Comparison of ENCODE assay signal across 15 mouse cellular contexts in genomic region chr16:70213861-70214597, GRCm38 (mm10).
"Had no signal": no experiment of that assay in that cellular context is flagged by ENCODE, and none has a peak within 500 bp of the region (broad histone marks: within the 10 kb centered on the region; RNA-seq: fewer than 3 reads in every experiment).

No protein-coding gene starts in this region.

- H3K4me3 ChIP-seq: hindbrain, embryonic 13.5 days; limb, embryonic 15.5 days; midbrain, embryonic 10.5 days; myocyte; neural tube, embryonic 15.5 days had no signal

- H3K27ac ChIP-seq: hindbrain, embryonic 13.5 days; hindbrain, postnatal 0 days; limb, embryonic 15.5 days; liver, embryonic 14.5 days; midbrain, embryonic 10.5 days; neural tube, embryonic 15.5 days had no signal

- DNase-seq: kidney, adult 11 months; layer of hippocampus, adult 9-11 months; layer of hippocampus, postnatal 36 days; lung, adult 18-20 months; lung, postnatal 36 days; midbrain, embryonic 14.5 days; retina, postnatal 1 day; right cerebral cortex, postnatal 4 days had no signal

- H3K36me3 ChIP-seq: hindbrain, embryonic 13.5 days; limb, embryonic 15.5 days; midbrain, embryonic 10.5 days; neural tube, embryonic 15.5 days had no signal

- H3K27me3 ChIP-seq: hindbrain, embryonic 13.5 days; limb, embryonic 15.5 days; neural tube, embryonic 15.5 days had no signal

- H3K4me1 ChIP-seq: hindbrain, embryonic 13.5 days; neural tube, embryonic 15.5 days had no signal

- H3K4me2 ChIP-seq: hindbrain, embryonic 13.5 days; limb, embryonic 15.5 days; neural tube, embryonic 15.5 days had no signal

- H3K9me3 ChIP-seq: limb, embryonic 15.5 days; midbrain, embryonic 10.5 days; neural tube, embryonic 15.5 days had no signal

- H3K9ac ChIP-seq: hindbrain, embryonic 13.5 days; limb, embryonic 15.5 days; liver, embryonic 14.5 days; neural tube, embryonic 15.5 days had no signal

- ATAC-seq: hindbrain, postnatal 0 days had no signal
